In genomic region chr2:61986967-61987550, GRCm38 (mm10) we compare ENCODE assay signal across 12 mouse cellular contexts. TPM values are rescaled to one million over a fixed set of nuclear protein-coding genes. Genes with fewer than 3 reads are reported as not detected.
DNase-seq lines count a peak whose midpoint lies in the region; ATAC-seq and TF ChIP-seq lines count a peak whose summit lies in the region.
"Had no signal": no experiment of that assay in that cellular context is flagged by ENCODE, and none has a peak within 500 bp of the region (broad histone marks: within the 10 kb centered on the region; RNA-seq: fewer than 3 reads in every experiment).

No protein-coding gene starts in this region.

- intact Hi-C loops in left cerebral cortex, postnatal 36 days (cut with DNase I) = loop anchor here (2.0 to 5.0 kb wide), 2 partner anchors 300 to 640 kb away; no protein-coding TSS in a partner anchor

- peak; percentile 66 for TF ChIP-seq CTCF in hindbrain, postnatal 0 days (IDR thresholded peaks at IDR 0.05; ENCODE audit: low read depth)

- no peak overlapping the region for H3K4me2 ChIP-seq in hindbrain, postnatal 0 days (ENCODE audit: low read depth, low read length)
- no peak overlapping the region for H3K4me2 ChIP-seq in hindbrain, embryonic 16.5 days (ENCODE audit: low read length)
- H3K4me2 ChIP-seq: forebrain, embryonic 13.5 days had no signal

- H3K9ac ChIP-seq in hindbrain, postnatal 0 days (replicated peaks; ENCODE audit: low read length) = no peak overlapping the region
- H3K9ac ChIP-seq in hindbrain, embryonic 16.5 days (ENCODE audit: low read depth, low read length) = no peak overlapping the region
- H3K9ac ChIP-seq: forebrain, embryonic 13.5 days had no signal

- no peaks in the 10 kb centered on the region for H3K9me3 ChIP-seq in hindbrain, postnatal 0 days (ENCODE audit: low read length)
- no peaks in the 10 kb centered on the region for H3K9me3 ChIP-seq in hindbrain, embryonic 16.5 days (ENCODE audit: control insufficient read depth, low read length)
- H3K9me3 ChIP-seq: forebrain, embryonic 13.5 days had no signal

- DNase-seq in CD4-positive, CD25-positive, alpha-beta regulatory T cell, adult 2 months (ENCODE audit: low read depth, low spot score) = peak; percentile 3
- DNase-seq in hindbrain, postnatal 0 days (ENCODE audit: low spot score) = peak; percentile 37
- peak; percentile 65 for DNase-seq in brain, adult 2 months (ENCODE audit: low read depth, low spot score)
- peak; percentile 6 to 14 for DNase-seq in left cerebral cortex, postnatal 36 days (ENCODE audit: low spot score in 2 of 2)
- no peak for DNase-seq in adrenal gland, adult 18-20 months (ENCODE audit: low spot score in 2 of 2)
- DNase-seq in liver = no peak
- DNase-seq: heart, postnatal 4 days; kidney, postnatal 4 days had no signal

- H3K4me3 ChIP-seq in hindbrain, postnatal 0 days (ENCODE audit: low read length) = no peak overlapping the region
- no peak overlapping the region for H3K4me3 ChIP-seq in hindbrain, embryonic 16.5 days (ENCODE audit: low read length)
- H3K4me3 ChIP-seq: forebrain, embryonic 13.5 days had no signal

- no peaks in the 10 kb centered on the region for H3K4me1 ChIP-seq in hindbrain, postnatal 0 days (ENCODE audit: insufficient read depth, low read length)
- H3K4me1 ChIP-seq in hindbrain, embryonic 16.5 days (ENCODE audit: control insufficient read depth, insufficient read depth, low read depth, low read length) = no peaks in the 10 kb centered on the region
- H3K4me1 ChIP-seq: forebrain, embryonic 13.5 days had no signal

- no peak overlapping the region for H3K27ac ChIP-seq in hindbrain, postnatal 0 days
- H3K27ac ChIP-seq in hindbrain, embryonic 16.5 days (ENCODE audit: low read depth, low read length) = no peak overlapping the region
- H3K27ac ChIP-seq: forebrain, embryonic 13.5 days had no signal

- ATAC-seq in CD4-positive, CD25-positive, alpha-beta regulatory T cell, adult 4 months = no peak
- no peak for ATAC-seq in hindbrain, postnatal 0 days
- no peak for ATAC-seq in hindbrain, embryonic 16.5 days
- ATAC-seq: activated CD4-positive, CD25-positive, alpha-beta regulatory T cell, adult 4 months; forebrain, embryonic 13.5 days had no signal

- 59% methylated on average over 5 of the region's 5 CpGs for WGBS in hindbrain, postnatal 0 days
- WGBS in hindbrain, embryonic 16.5 days = 57% methylated on average over 5 of the region's 5 CpGs

- H3K36me3 ChIP-seq in hindbrain, postnatal 0 days (ENCODE audit: insufficient read depth, low read length) = no peaks in the 10 kb centered on the region
- H3K36me3 ChIP-seq in hindbrain, embryonic 16.5 days (ENCODE audit: control insufficient read depth, insufficient read depth, low read length) = no peaks in the 10 kb centered on the region

- H3K27me3 ChIP-seq in hindbrain, postnatal 0 days (ENCODE audit: insufficient read depth, low read length) = no peaks in the 10 kb centered on the region
- H3K27me3 ChIP-seq in hindbrain, embryonic 16.5 days (replicated peaks; ENCODE audit: control insufficient read depth, insufficient read depth, low read length) = no peaks in the 10 kb centered on the region
- H3K27me3 ChIP-seq: forebrain, embryonic 13.5 days had no signal

RNA-seq across cellular contexts. Expression of gene Slc4a10, which starts 59.2 kb away (rescaled TPM):
- 1 to 10 TPM; 1.1 to 1.4 TPM for polyA plus RNA-seq in CD4-positive, CD25-positive, alpha-beta regulatory T cell, adult 4 months (2017; shearing (Covaris generic))
- total RNA-seq in hindbrain, postnatal 0 days (2014; rRNA removed) = 60.8 and 74.4 TPM in 2 replicates
- 26.0 and 26.8 TPM in 2 replicates for polyA plus RNA-seq in hindbrain, postnatal 0 days (2015; fragmentation: Nextera tagmentation; extraction: Ambion mirVana)
- polyA plus RNA-seq in hindbrain, embryonic 16.5 days (2015; fragmentation: Nextera tagmentation; extraction: Ambion mirVana) = 29.2 and 29.5 TPM in 2 replicates
- 100 to 1,000 TPM; 200 to 220 TPM for total RNA-seq in left cerebral cortex, postnatal 36 days (2021)
- 1 to 10 TPM; 3.9 to 4.5 TPM for total RNA-seq in adrenal gland, adult 18-20 months (2021)

Comparison
In these comparisons a context has a peak if more than half of its experiments do, and no peak if none do; other contexts are left out.
1. DNase-seq: peak in CD4-positive, CD25-positive, alpha-beta regulatory T cell, adult 2 months (single experiment), hindbrain, postnatal 0 days (single experiment), brain, adult 2 months (single experiment) and left cerebral cortex, postnatal 36 days (2 of 2); none in adrenal gland, adult 18-20 months (0 of 2) and liver (single experiment).
2. RNA of gene Slc4a10, which starts 59.2 kb away (total RNA-seq): 200 to 220 TPM in left cerebral cortex, postnatal 36 days and 60.8 to 74.4 TPM in hindbrain, postnatal 0 days; 3.9 to 4.5 TPM in adrenal gland, adult 18-20 months; every median in the first group is over 10 times any median in the second.